Mouse (Mus musculus) kidney, adult 11 months (tissue): ENCODE results near the gene Hmg20a.

Experiments
- DNase-seq: peaks from one replicate; pipeline ENCODE4 v3.0.0; 2022

Hmg20a gene

GRCm38 (mm10) chr9:56499324-56500067, 81.1 kb downstream of the Hmg20a start:
- DNase-seq = no peak

GRCm38 (mm10) chr9:56500893-56501590, 82.6 kb downstream of the Hmg20a start:
- no peak for DNase-seq

- peak; percentile 46 for DNase-seq
Measured at GRCm38 (mm10) chr9:56501721-56502542, 83.5 kb downstream of the Hmg20a start.

GRCm38 (mm10) chr9:56502543-56502971, 84.1 kb downstream of the Hmg20a start:
- no peak for DNase-seq

GRCm38 (mm10) chr9:56503621-56504500, 85.5 kb downstream of the Hmg20a start:
- DNase-seq = no peak

- no peak for DNase-seq
Measured at GRCm38 (mm10) chr9:56504511-56504910, 86.1 kb downstream of the Hmg20a start.

GRCm38 (mm10) chr9:56505083-56505792, 86.8 kb downstream of the Hmg20a start:
- DNase-seq = peak; percentile 76

- DNase-seq = peak; percentile 92
Measured at GRCm38 (mm10) chr9:56505793-56506755, 87.7 kb downstream of the Hmg20a start.

- peak; percentile 71 for DNase-seq
Measured at GRCm38 (mm10) chr9:56506931-56507681, 88.7 kb downstream of the Hmg20a start.

- DNase-seq = no peak
Measured at GRCm38 (mm10) chr9:56507682-56508061, 89.3 kb downstream of the Hmg20a start.

- peak; percentile 63 for DNase-seq
Measured at GRCm38 (mm10) chr9:56508835-56509451, 90.5 kb downstream of the Hmg20a start.

- DNase-seq = no peak
Measured at GRCm38 (mm10) chr9:56510281-56510680, 91.9 kb downstream of the Hmg20a start.

- no peak for DNase-seq
Measured at GRCm38 (mm10) chr9:56512486-56512885, 94.1 kb downstream of the Hmg20a start.

GRCm38 (mm10) chr9:56515110-56515509, 96.7 kb downstream of the Hmg20a start:
- no peak for DNase-seq

GRCm38 (mm10) chr9:56516219-56516618, 97.8 kb downstream of the Hmg20a start:
- DNase-seq = no peak

- DNase-seq = peak; percentile 57
Measured at GRCm38 (mm10) chr9:56516692-56517263, 98.4 kb downstream of the Hmg20a start.

- no peak for DNase-seq
Measured at GRCm38 (mm10) chr9:56522281-56522680, 103.9 kb downstream of the Hmg20a start.

GRCm38 (mm10) chr9:56527951-56528350, 109.5 kb downstream of the Hmg20a start:
- DNase-seq = no peak

- DNase-seq = no peak
Measured at GRCm38 (mm10) chr9:56531991-56532390, 113.6 kb downstream of the Hmg20a start.
